Mouse (Mus musculus) CH12.LX (cell line): ENCODE data around the gene Eef1akmt3.

ENCODE experiments used
- BHLHE40 ChIP-seq: IDR thresholded peaks from 2 replicates; pipeline ENCODE4 v1.6.1; 2011; ENCODE audit warnings: mild to moderate bottlenecking, low read depth, low read length, improper control_type of control experiment
- CHD1 ChIP-seq: IDR thresholded peaks from 2 replicates; pipeline ENCODE4 v1.6.1; 2012; ENCODE audit warnings: low read depth, low read length, improper control_type of control experiment, inconsistent platforms
- CTCF ChIP-seq, 2 experiments: IDR thresholded peaks in 1 of 2; conservative IDR thresholded peaks in 1 of 2; 2 replicates each; pipeline ENCODE4 v1.5.1; 2011 to 2012; ENCODE audit warnings: low read depth in 2 of 2, low read length in 2 of 2, improper control_type of control experiment in 1 of 2, inconsistent platforms in 1 of 2, mild to moderate bottlenecking in 1 of 2, moderate library complexity in 1 of 2
- ETS1 ChIP-seq: conservative IDR thresholded peaks from 2 replicates; pipeline ENCODE4 v1.6.1; 2012; ENCODE audit warnings: low read depth, mild to moderate bottlenecking, inconsistent platforms, low read length, improper control_type of control experiment, moderate library complexity
- KAT2A ChIP-seq: IDR thresholded peaks from 2 replicates; pipeline ENCODE4 v1.6.1; 2012; ENCODE audit warnings: low read length, improper control_type of control experiment, inconsistent platforms; ENCODE audit not compliant: insufficient replicate concordance
- MAX ChIP-seq: IDR thresholded peaks from 2 replicates; pipeline ENCODE4 v1.6.1; 2011; ENCODE audit warnings: low read length, improper control_type of control experiment
- MEF2A ChIP-seq: IDR thresholded peaks from 2 replicates; pipeline ENCODE4 v1.6.1; 2014; ENCODE audit warnings: low read depth, mild to moderate bottlenecking, inconsistent platforms, low read length, improper control_type of control experiment, borderline replicate concordance
- MXI1 ChIP-seq: IDR thresholded peaks from 2 replicates; pipeline ENCODE4 v1.6.1; 2011; ENCODE audit warnings: mild to moderate bottlenecking, low read depth, low read length, improper control_type of control experiment
- PAX5 ChIP-seq: IDR thresholded peaks from 2 replicates; pipeline ENCODE4 v1.6.1; 2012; ENCODE audit warnings: low read length, inconsistent platforms, mixed read lengths
- RAD21 ChIP-seq: IDR thresholded peaks from 2 replicates; pipeline ENCODE4 v1.6.1; 2011; ENCODE audit warnings: low read depth, mild to moderate bottlenecking, low read length, improper control_type of control experiment, moderate library complexity
- SIN3A ChIP-seq: IDR thresholded peaks from 2 replicates; pipeline ENCODE4 v1.6.1; 2012; ENCODE audit warnings: low read length, improper control_type of control experiment, inconsistent platforms
- TCF12 ChIP-seq: IDR thresholded peaks from 2 replicates; pipeline ENCODE4 v1.6.1; 2014; ENCODE audit warnings: low read depth, mild to moderate bottlenecking, inconsistent platforms, low read length, improper control_type of control experiment

DNA sequence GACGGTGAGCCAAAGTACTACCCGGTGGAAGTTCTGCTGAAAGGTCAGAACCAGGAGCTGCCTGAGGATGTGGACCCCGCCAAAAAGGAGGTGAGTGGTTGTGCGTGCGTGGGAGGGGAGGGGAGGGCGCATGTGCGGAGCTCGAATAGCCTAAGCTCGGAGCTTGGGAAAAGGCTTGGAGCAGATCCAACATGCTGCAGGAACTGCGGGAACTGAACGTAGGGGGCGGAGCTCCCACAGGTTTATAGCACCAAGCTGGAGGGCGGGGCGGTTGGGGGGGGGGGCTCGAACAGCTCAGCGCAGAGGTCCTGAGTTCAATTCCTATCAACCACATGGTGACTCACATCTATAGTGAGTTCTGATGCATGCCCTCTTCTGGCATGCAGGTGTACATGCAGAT, 22.9 kb downstream of the Eef1akmt3 start:
- TF ChIP-seq BHLHE40 (no peak), MXI1 (no peak), CTCF (conservative IDR thresholded peaks at IDR 0.05 in 1 of 2, IDR thresholded peaks at IDR 0.05 in 1 of 2; ENCODE audit: low read depth in 2 of 2, low read length in 2 of 2) (0 out of 4 replicates have a peak, but pooled peaks of 1 of the 2 experiments have one; percentile 9), RAD21 (no peak), MAX (no peak), TCF12 (no peak), SIN3A (no peak), PAX5 (no peak), ETS1 (no peak), MEF2A (no peak), KAT2A (no peak), CHD1 (no peak)
